Mouse (Mus musculus) thymus, adult 2 months (tissue): ENCODE results near the gene Tsks. TPM values are rescaled to one million over a fixed set of nuclear protein-coding genes. Genes with fewer than 3 reads are reported as not detected.

Experiments used
- DNase-seq: peaks from one replicate; pipeline ENCODE4 v3.0.0; 2021
- H3K27ac ChIP-seq: fragments of 200-500 bp; 2 replicates; pipeline ENCODE4 v1.5.1; 2012; ENCODE audit warnings: low read length, control low read depth; ENCODE audit not compliant: control insufficient read depth, insufficient read depth
- H3K27me3 ChIP-seq: fragments of 200-500 bp; 2 replicates; pipeline ENCODE4 v1.6.1; 2012; ENCODE audit warnings: mild to moderate bottlenecking, low read length, moderate library complexity, mixed read lengths; ENCODE audit not compliant: control insufficient read depth, insufficient read depth
- H3K36me3 ChIP-seq: fragments of 200-500 bp; 2 replicates; pipeline ENCODE4 v1.6.1; 2012; ENCODE audit warnings: mild to moderate bottlenecking, low read length, moderate library complexity; ENCODE audit not compliant: control insufficient read depth, insufficient read depth
- H3K4me1 ChIP-seq: fragments of 200-500 bp; replicated peaks from 2 replicates; pipeline ENCODE4 v1.6.1; 2012; ENCODE audit warnings: low read length; ENCODE audit not compliant: control insufficient read depth, insufficient read depth
- H3K4me3 ChIP-seq: fragments of 200-500 bp; 2 replicates; pipeline ENCODE4 v1.5.1; 2012; ENCODE audit warnings: mild to moderate bottlenecking, low read length, control low read depth, moderate library complexity; ENCODE audit not compliant: control insufficient read depth, insufficient read depth
- CTCF ChIP-seq: fragments of 200-500 bp; IDR thresholded peaks from 2 replicates; pipeline ENCODE4 v1.5.1; 2012; ENCODE audit warnings: mild to moderate bottlenecking, control low read depth, low read length, moderate library complexity, borderline replicate concordance; ENCODE audit not compliant: control insufficient read depth, poor library complexity, insufficient read depth; ENCODE audit errors: extremely low read depth
- POLR2A ChIP-seq: fragments of 200-500 bp; IDR thresholded peaks from 2 replicates; pipeline ENCODE4 v1.6.1; 2012; ENCODE audit warnings: mild to moderate bottlenecking, low read length, control low read depth, moderate library complexity; ENCODE audit not compliant: control insufficient read depth, poor library complexity, insufficient read depth; ENCODE audit errors: extremely low read depth
- WGBS: fragments of 180-500 bp; shearing (Covaris S2); methylation state at CpG from one replicate; pipeline ENCODE4 v1.1.7; 2018; 5-methylcytosine and 5-hydroxymethylcytosine counted together
- polyA plus RNA-seq: library from polyadenylated mRNA; depleted of rRNA; stranded (reverse); fragments of >200 nt; gene quantifications from 2 replicates; pipeline ENCODE4 v1.2.3, GENCODE M21; 2012

Tsks gene
- polyA plus RNA-seq, 1 experiment = 1.0 TPM

- TF ChIP-seq CTCF = no peak
- TF ChIP-seq POLR2A = no peak; the same call in 1 of the 2 replicates
- H3K4me3 ChIP-seq = peak overlapping the region; percentile 64
- WGBS = under 1% methylated on average over 29 of the region's 29 CpGs
- no peak for DNase-seq
- peak overlapping the region; percentile 66 for H3K27ac ChIP-seq
- peaks cover 6% of the 10 kb centered on the region for H3K36me3 ChIP-seq
- H3K4me1 ChIP-seq = peaks cover 17% of the 10 kb centered on the region
- H3K27me3 ChIP-seq = no peaks in the 10 kb centered on the region
These were observed 44.1 kb downstream of the Tsks start for GRCm38 (mm10) chr7:44986879-44987718.

- DNase-seq = no peak
- H3K4me3 ChIP-seq = peak overlapping the region; percentile 53
- no peak overlapping the region for H3K27ac ChIP-seq
- peaks cover 21% of the 10 kb centered on the region for H3K36me3 ChIP-seq
- no peaks in the 10 kb centered on the region for H3K27me3 ChIP-seq
- TF ChIP-seq CTCF (no peak), POLR2A (no peak)
- 11% methylated on average over 10 of the region's 10 CpGs for WGBS
- H3K4me1 ChIP-seq = peaks cover 20% of the 10 kb centered on the region
These were observed 53.7 kb downstream of the Tsks start for GRCm38 (mm10) chr7:44996672-44997071.

GRCm38 (mm10) chr7:44997231-44997939, 54.4 kb downstream of the Tsks start, which contains the start of gene Irf3:
Irf3 (plus strand) TSS chr7:44997648.
- Histone ChIP-seq H3K4me3 (peak within 1 kb of the TSS; percentile 53), H3K27ac (peak within 1 kb of the TSS; percentile 81), H3K4me1 (peaks cover 20% of the 10 kb centered on the region), H3K27me3 (no peaks in the 10 kb centered on the region), H3K36me3 (peaks cover 26% of the 10 kb centered on the region)
- TF ChIP-seq CTCF = no peak
- peak; percentile 77 for TF ChIP-seq POLR2A
- WGBS = under 1% methylated on average over 43 of the region's 43 CpGs
- peak; percentile 98 for DNase-seq

- peak overlapping the region; percentile 81 for H3K27ac ChIP-seq
- H3K4me1 ChIP-seq = peaks cover 20% of the 10 kb centered on the region
- DNase-seq = no peak
- peaks cover 32% of the 10 kb centered on the region for H3K36me3 ChIP-seq
- H3K27me3 ChIP-seq = no peaks in the 10 kb centered on the region
- TF ChIP-seq POLR2A (no peak), CTCF (no peak)
- under 1% methylated on average over 15 of the region's 15 CpGs for WGBS
- peak overlapping the region; percentile 53 for H3K4me3 ChIP-seq
These were observed 55.0 kb downstream of the Tsks start for GRCm38 (mm10) chr7:44997940-44998428.

- DNase-seq = no peak
- under 1% methylated on average over 18 of the region's 18 CpGs for WGBS
- Histone ChIP-seq H3K27me3 (no peaks in the 10 kb centered on the region), H3K4me3 (peak within 1 kb of the TSS; percentile 53), H3K4me1 (peaks cover 20% of the 10 kb centered on the region), H3K27ac (peak within 1 kb of the TSS; percentile 81), H3K36me3 (peaks cover 37% of the 10 kb centered on the region)
- TF ChIP-seq CTCF (no peak), POLR2A (no peak)
These were observed 55.5 kb downstream of the Tsks start, which contains the start of gene Bcl2l12 for GRCm38 (mm10) chr7:44998501-44998955. Bcl2l12 (minus strand) TSS chr7:44998712.

GRCm38 (mm10) chr7:44999753-45000152, 56.7 kb downstream of the Tsks start:
- Histone ChIP-seq H3K27ac (no peak overlapping the region), H3K27me3 (no peaks in the 10 kb centered on the region), H3K4me1 (peaks cover 20% of the 10 kb centered on the region), H3K4me3 (no peak overlapping the region), H3K36me3 (peaks cover 41% of the 10 kb centered on the region)
- TF ChIP-seq CTCF (no peak), POLR2A (no peak)
- DNase-seq = no peak
- 89% methylated on average over 11 of the region's 11 CpGs for WGBS
